ENCODE assay signal across 9 mouse cellular contexts in the genomic region with DNA sequence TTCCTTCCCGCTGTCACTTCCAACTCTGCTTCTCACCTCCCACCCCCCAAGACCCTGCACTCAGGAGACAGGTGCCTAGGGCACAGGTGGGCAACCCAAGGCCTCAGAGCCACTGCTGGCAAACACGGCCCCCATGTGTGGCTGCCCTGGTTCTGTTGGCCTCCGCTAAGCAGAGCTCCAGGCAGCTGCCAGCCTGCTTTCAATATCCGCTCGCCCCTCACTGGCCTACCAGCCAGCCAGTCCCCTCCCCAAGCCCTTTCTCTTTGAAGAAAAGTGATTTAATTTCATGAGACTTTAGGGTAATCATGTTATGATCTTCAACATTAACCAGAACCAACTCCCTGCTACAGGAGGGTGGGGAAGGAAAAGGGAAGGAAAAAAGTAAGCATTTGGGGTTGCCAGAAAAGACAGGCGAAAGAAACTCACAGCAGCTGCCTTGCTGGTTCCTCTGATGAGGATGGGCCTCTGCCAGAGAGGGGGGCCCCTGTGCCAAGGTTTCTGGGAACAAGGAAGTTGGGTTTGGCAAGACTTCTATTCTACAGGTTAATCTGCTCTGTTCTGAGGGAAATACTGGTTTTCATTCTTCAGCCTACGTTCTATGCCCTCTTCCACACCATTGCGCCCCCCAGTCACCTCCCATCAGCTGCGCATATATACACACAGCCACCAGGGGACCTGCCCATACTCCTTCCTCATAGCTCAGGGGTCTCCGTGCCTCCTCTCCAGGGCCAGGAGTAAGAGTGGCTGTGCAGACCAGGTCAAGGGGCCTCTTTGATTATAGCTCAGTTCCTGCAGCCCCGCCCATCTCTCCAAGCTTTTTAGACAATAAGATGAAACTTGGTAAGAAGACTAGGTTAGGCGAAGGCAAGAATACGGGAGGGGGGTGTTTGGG. TPM values are rescaled to one million over a fixed set of nuclear protein-coding genes. Genes with fewer than 3 reads are reported as not detected.
DNase-seq lines count a peak whose midpoint lies in the region; ATAC-seq and TF ChIP-seq lines count a peak whose summit lies in the region.
"Had no signal": no experiment of that assay in that cellular context is flagged by ENCODE, and none has a peak within 500 bp of the region (broad histone marks: within the 10 kb centered on the region; RNA-seq: fewer than 3 reads in every experiment).

No protein-coding gene starts in this region.

- no peaks in the 10 kb centered on the region for H3K27me3 ChIP-seq in midbrain, embryonic 16.5 days (ENCODE audit: control insufficient read depth, insufficient read depth, low read depth, low read length)
- H3K27me3 ChIP-seq in midbrain, embryonic 11.5 days (ENCODE audit: control insufficient read depth, insufficient read depth, low read length): no peaks in the 10 kb centered on the region
- H3K27me3 ChIP-seq in heart, adult 2 months (ENCODE audit: control insufficient read depth, insufficient read depth, low read length): no peaks in the 10 kb centered on the region
- no peaks in the 10 kb centered on the region for H3K27me3 ChIP-seq in stomach, embryonic 16.5 days (ENCODE audit: control insufficient read depth, insufficient read depth, low read length)

- TF ChIP-seq POLR2A in heart, adult 2 months (IDR thresholded peaks at IDR 0.05; ENCODE audit: insufficient read depth, low read depth, low read length): no peak

- H3K4me1 ChIP-seq in midbrain, embryonic 16.5 days (ENCODE audit: control insufficient read depth, insufficient read depth, low read length): peaks cover 2% of the 10 kb centered on the region; the same call in 1 of the 2 replicates
- peaks cover 3% of the 10 kb centered on the region; the same call in 1 of the 2 replicates for H3K4me1 ChIP-seq in midbrain, embryonic 11.5 days (ENCODE audit: control insufficient read depth, insufficient read depth, low read length)
- H3K4me1 ChIP-seq in heart, adult 2 months (ENCODE audit: control insufficient read depth, insufficient read depth, low read length): peaks cover 22% of the 10 kb centered on the region
- H3K4me1 ChIP-seq in stomach, embryonic 16.5 days (ENCODE audit: control insufficient read depth, insufficient read depth, low read length): peaks cover 26% of the 10 kb centered on the region

- 0 out of 2 replicates have a peak, but pooled peaks have one; percentile 8 for TF ChIP-seq CTCF in heart, adult 2 months (IDR thresholded peaks at IDR 0.05)

- no peak overlapping the region for H3K9ac ChIP-seq in midbrain, embryonic 16.5 days (ENCODE audit: low read depth, low read length)
- no peak overlapping the region for H3K9ac ChIP-seq in midbrain, embryonic 11.5 days (ENCODE audit: low read length)
- no peak overlapping the region for H3K9ac ChIP-seq in heart, adult 2 months (ENCODE audit: low read depth, low read length)
- H3K9ac ChIP-seq in stomach, embryonic 16.5 days (ENCODE audit: low read length): peak overlapping the region; percentile 32; the same call in 1 of the 2 replicates

- no peak overlapping the region for H3K27ac ChIP-seq in midbrain, embryonic 16.5 days (ENCODE audit: low read length)
- no peak overlapping the region for H3K27ac ChIP-seq in midbrain, embryonic 11.5 days (ENCODE audit: low read depth, low read length)
- H3K27ac ChIP-seq in heart, adult 2 months: peak overlapping the region; percentile 66
- peak overlapping the region; percentile 71 for H3K27ac ChIP-seq in stomach, embryonic 16.5 days (ENCODE audit: low read length)

- whole genome bisulfite sequencing in midbrain, embryonic 16.5 days: 72% methylated on average over 13 of the region's 13 CpGs
- WGBS in midbrain, embryonic 11.5 days: 78% methylated on average over 13 of the region's 13 CpGs
- 58% methylated on average over 13 of the region's 13 CpGs for WGBS in heart, adult 2 months
- WGBS in stomach, embryonic 16.5 days: 63% methylated on average over 13 of the region's 13 CpGs

- DNase-seq in adrenal gland, postnatal 14 days: peak; percentile 21
- DNase-seq in adrenal gland, adult 18-20 months (ENCODE audit: low spot score in 2 of 2): no peak
- DNase-seq in midbrain, embryonic 11.5 days (ENCODE audit: low spot score, missing footprints): no peak
- peak; percentile 58 to 68 for DNase-seq in heart, adult 2 months
- peak; percentile 90 for DNase-seq in left cerebral cortex, postnatal 4 days
- DNase-seq in spleen, adult 12 weeks (ENCODE audit: low spot score): no peak

- no peak for TF ChIP-seq EP300 in heart, adult 2 months (IDR thresholded peaks at IDR 0.05; ENCODE audit: insufficient read depth, low read depth, low read length)

- no peaks in the 10 kb centered on the region for H3K79me2 ChIP-seq in heart, adult 2 months (replicated peaks; ENCODE audit: control insufficient read depth, insufficient read depth, low read length)

- ATAC-seq in midbrain, embryonic 16.5 days: 0 out of 2 replicates have a peak, but pooled peaks have one; percentile 32
- no peak for ATAC-seq in midbrain, embryonic 11.5 days (ENCODE audit: low FRiP score)
- ATAC-seq in stomach, embryonic 16.5 days (ENCODE audit: insufficient read depth, low FRiP score): peak; percentile 46

- no peaks in the 10 kb centered on the region for H3K36me3 ChIP-seq in midbrain, embryonic 16.5 days (ENCODE audit: control insufficient read depth, insufficient read depth, low read length)
- H3K36me3 ChIP-seq in midbrain, embryonic 11.5 days (ENCODE audit: control insufficient read depth, insufficient read depth, low read length): no peaks in the 10 kb centered on the region
- no peaks in the 10 kb centered on the region; the same call in 1 of the 2 replicates for H3K36me3 ChIP-seq in heart, adult 2 months (ENCODE audit: control insufficient read depth, insufficient read depth, low read length)
- no peaks in the 10 kb centered on the region for H3K36me3 ChIP-seq in stomach, embryonic 16.5 days (ENCODE audit: control insufficient read depth, insufficient read depth, low read length)

- no peak overlapping the region for H3K4me3 ChIP-seq in midbrain, embryonic 16.5 days (ENCODE audit: low read depth, low read length)
- no peak overlapping the region for H3K4me3 ChIP-seq in midbrain, embryonic 11.5 days (ENCODE audit: low read depth, low read length)
- no peak overlapping the region for H3K4me3 ChIP-seq in heart, adult 2 months
- no peak overlapping the region for H3K4me3 ChIP-seq in stomach, embryonic 16.5 days (replicated peaks; ENCODE audit: low read length)

- no peaks in the 10 kb centered on the region for H3K9me3 ChIP-seq in midbrain, embryonic 16.5 days (replicated peaks; ENCODE audit: control insufficient read depth, low read length, poor library complexity, severe bottlenecking)
- H3K9me3 ChIP-seq in midbrain, embryonic 11.5 days (ENCODE audit: control insufficient read depth, low read length): no peaks in the 10 kb centered on the region
- H3K9me3 ChIP-seq in stomach, embryonic 16.5 days (replicated peaks; ENCODE audit: control insufficient read depth, low read length): no peaks in the 10 kb centered on the region

- intact Hi-C loops in heart, adult 2 months (cut with DNase I): loop anchor here (5.0 kb wide), 1 partner anchor 54 kb away; no protein-coding TSS in a partner anchor
- intact Hi-C loops in left cerebral cortex, postnatal 4 days (cut with DNase I): no loop called here

- H3K4me2 ChIP-seq in midbrain, embryonic 16.5 days (ENCODE audit: low read length): no peak overlapping the region
- no peak overlapping the region for H3K4me2 ChIP-seq in midbrain, embryonic 11.5 days
- H3K4me2 ChIP-seq in stomach, embryonic 16.5 days (ENCODE audit: low read depth, low read length): peak overlapping the region; percentile 4; the same call in 1 of the 2 replicates

RNA-seq across cellular contexts. Expression of a gene that starts 59.3 kb away (rescaled TPM):
- total RNA-seq in adrenal gland, postnatal 14 days (2021): 7.5 and 8.8 TPM in 2 replicates
- 10 to 100 TPM; 13.8 to 14.1 TPM for total RNA-seq in adrenal gland, adult 18-20 months (2021)
- 15.8 and 16.1 TPM in 2 replicates for polyA plus RNA-seq in midbrain, embryonic 16.5 days (2015; fragmentation: Nextera tagmentation; extraction: Ambion mirVana)
- polyA plus RNA-seq in midbrain, embryonic 11.5 days (2014; fragmentation: Nextera tagmentation; extraction: Ambion mirVana): 10.0 and 10.2 TPM in 2 replicates
- 10 to 100 TPM; 55.1 to 70.5 TPM for total RNA-seq in heart, adult 2 months (2021)
- polyA plus RNA-seq in heart, adult 2 months (2012; rRNA removed): 32.4 and 35.4 TPM in 2 replicates
- 10 to 100 TPM; 10.6 to 14.7 TPM for total RNA-seq in left cerebral cortex, postnatal 4 days (2021)
- 11.3 and 13.5 TPM in 2 replicates for polyA plus RNA-seq in stomach, embryonic 16.5 days (2015; fragmentation: Nextera tagmentation; extraction: Ambion mirVana)
- total RNA-seq: neutrophil, adult 5-6 weeks had no signal

Comparison
In these comparisons a context has a peak if more than half of its experiments do, and no peak if none do; other contexts are left out.
1. DNase-seq: peak in adrenal gland, postnatal 14 days (single experiment), heart, adult 2 months (2 of 2) and left cerebral cortex, postnatal 4 days (single experiment); none in adrenal gland, adult 18-20 months (0 of 2), midbrain, embryonic 11.5 days (single experiment) and spleen, adult 12 weeks (single experiment).
2. H3K27ac ChIP-seq: peak in heart, adult 2 months (single experiment) and stomach, embryonic 16.5 days (single experiment); none in midbrain, embryonic 16.5 days (single experiment) and midbrain, embryonic 11.5 days (single experiment).